Mouse (Mus musculus) lung, adult 2 months (tissue): ENCODE results near the gene Gm28053.

Source experiments
- CTCF ChIP-seq: fragments of 200-500 bp; IDR thresholded peaks from 2 replicates; pipeline ENCODE4 v1.5.1; 2011; ENCODE audit warnings: mild to moderate bottlenecking, low read length, control low read depth; ENCODE audit not compliant: insufficient read depth
- POLR2A ChIP-seq: fragments of 200-500 bp; IDR thresholded peaks from 2 replicates; pipeline ENCODE4 v1.6.1; 2011; ENCODE audit warnings: low read depth, mild to moderate bottlenecking, control low read depth, low read length, borderline replicate concordance; ENCODE audit errors: extremely low read depth

GRCm38 (mm10) chr6:48733660-48734059 is 15.3 kb downstream of the Gm28053 start:
- TF ChIP-seq CTCF: no peak
- TF ChIP-seq POLR2A: no peak
